Mouse (Mus musculus) CH12.LX (cell line): ENCODE results near the gene Sh3rf3. TPM values are rescaled to one million over a fixed set of nuclear protein-coding genes. Genes with fewer than 3 reads are reported as not detected.

Source experiments
- DNase-seq: peaks from one replicate; pipeline ENCODE4 v3.0.0-alpha.2; 2013; ENCODE audit errors: extremely low read depth
- H3K27ac ChIP-seq: 2 replicates; pipeline ENCODE4 v1.5.1; 2012; ENCODE audit warnings: low read depth, mild to moderate bottlenecking, control low read depth, moderate library complexity; ENCODE audit not compliant: insufficient read depth
- H3K27me3 ChIP-seq: replicated peaks from 2 replicates; pipeline ENCODE3; 2012; ENCODE audit warnings: inconsistent platforms
- H3K36me3 ChIP-seq, 2 experiments: replicated peaks in 1 of 2; 2 replicates each; pipeline versions ENCODE3 to v1.6.1; 2012; ENCODE audit warnings: inconsistent platforms in 1 of 2, low read length in 1 of 2, mild to moderate bottlenecking in 1 of 2, mixed read lengths in 1 of 2, moderate library complexity in 1 of 2; ENCODE audit not compliant: control insufficient read depth in 1 of 2, insufficient read depth in 1 of 2
- H3K4me1 ChIP-seq, 2 experiments: 2 replicates each; pipeline ENCODE4 v1.6.1; 2012; ENCODE audit warnings: inconsistent platforms in 1 of 2, moderate library complexity in 1 of 2; ENCODE audit not compliant: insufficient read depth in 2 of 2, control insufficient read depth in 1 of 2
- H3K4me2 ChIP-seq: 2 replicates; pipeline ENCODE4 v1.6.1; 2012; ENCODE audit warnings: low read depth, mild to moderate bottlenecking, control low read depth; ENCODE audit not compliant: poor library complexity, insufficient read depth, severe bottlenecking
- H3K4me3 ChIP-seq, 3 experiments: fragments of 150-350 bp in 1 of 3; sonication (generic) in 1 of 3; replicated peaks in 1 of 3; 2 replicates each; pipeline versions ENCODE3 to v1.5.1; 2011 to 2012; ENCODE audit warnings: low read depth in 2 of 3, low read length in 2 of 3, mild to moderate bottlenecking in 2 of 3, moderate library complexity in 2 of 3, control low read depth in 1 of 3, improper control_type of control experiment in 1 of 3, inconsistent platforms in 1 of 3, mixed read lengths in 1 of 3; ENCODE audit not compliant: poor library complexity in 1 of 3
- H3K79me2 ChIP-seq: replicated peaks from 2 replicates; pipeline ENCODE4 v1.6.1; 2012; ENCODE audit warnings: mild to moderate bottlenecking, moderate library complexity; ENCODE audit not compliant: control insufficient read depth, poor library complexity, insufficient read depth, severe bottlenecking; ENCODE audit errors: extremely low read depth
- H3K9ac ChIP-seq: 2 replicates; pipeline ENCODE4 v1.6.1; 2012; ENCODE audit warnings: low read depth, mild to moderate bottlenecking, control low read depth, moderate library complexity; ENCODE audit not compliant: insufficient read depth
- H3K9me3 ChIP-seq: replicated peaks from 2 replicates; pipeline ENCODE3; 2012; ENCODE audit warnings: low read length, inconsistent platforms, mixed read lengths
- BHLHE40 ChIP-seq: IDR thresholded peaks from 2 replicates; pipeline ENCODE4 v1.6.1; 2011; ENCODE audit warnings: mild to moderate bottlenecking, low read depth, low read length, improper control_type of control experiment
- CHD2 ChIP-seq: IDR thresholded peaks from 2 replicates; pipeline ENCODE4 v1.6.1; 2011; ENCODE audit warnings: low read length, improper control_type of control experiment
- E2F4 ChIP-seq: IDR thresholded peaks from 2 replicates; pipeline ENCODE4 v1.6.1; 2011; ENCODE audit warnings: low read depth, low read length, improper control_type of control experiment; ENCODE audit not compliant: insufficient replicate concordance
- ELF1 ChIP-seq: IDR thresholded peaks from 2 replicates; pipeline ENCODE4 v1.6.1; 2014; ENCODE audit warnings: low read depth, mild to moderate bottlenecking, inconsistent platforms, low read length, improper control_type of control experiment
- JUN ChIP-seq: IDR thresholded peaks from 2 replicates; pipeline ENCODE4 v1.6.1; 2011; ENCODE audit warnings: low read depth, mild to moderate bottlenecking, low read length, improper control_type of control experiment, moderate library complexity; ENCODE audit not compliant: insufficient read depth
- JUND ChIP-seq: conservative IDR thresholded peaks from 2 replicates; pipeline ENCODE4 v1.6.1; 2011; ENCODE audit warnings: low read depth, low read length, improper control_type of control experiment
- KAT2A ChIP-seq: IDR thresholded peaks from 2 replicates; pipeline ENCODE4 v1.6.1; 2012; ENCODE audit warnings: low read length, improper control_type of control experiment, inconsistent platforms; ENCODE audit not compliant: insufficient replicate concordance
- MAFK ChIP-seq: IDR thresholded peaks from 2 replicates; pipeline ENCODE4 v1.6.1; 2011; ENCODE audit warnings: low read length, improper control_type of control experiment; ENCODE audit not compliant: insufficient replicate concordance
- MAX ChIP-seq: IDR thresholded peaks from 2 replicates; pipeline ENCODE4 v1.6.1; 2011; ENCODE audit warnings: low read length, improper control_type of control experiment
- MAZ ChIP-seq: IDR thresholded peaks from 2 replicates; pipeline ENCODE4 v1.6.1; 2012; ENCODE audit warnings: low read depth, mild to moderate bottlenecking, inconsistent platforms, low read length, improper control_type of control experiment, moderate library complexity
- MEF2A ChIP-seq: IDR thresholded peaks from 2 replicates; pipeline ENCODE4 v1.6.1; 2014; ENCODE audit warnings: low read depth, mild to moderate bottlenecking, inconsistent platforms, low read length, improper control_type of control experiment, borderline replicate concordance
- MXI1 ChIP-seq: IDR thresholded peaks from 2 replicates; pipeline ENCODE4 v1.6.1; 2011; ENCODE audit warnings: mild to moderate bottlenecking, low read depth, low read length, improper control_type of control experiment
- MYC ChIP-seq: IDR thresholded peaks from 2 replicates; pipeline ENCODE4 v1.6.1; 2011; ENCODE audit warnings: low read depth, mild to moderate bottlenecking, improper control_type of control experiment, low read length
- NELFE ChIP-seq: IDR thresholded peaks from 2 replicates; pipeline ENCODE4 v1.6.1; 2011; ENCODE audit warnings: low read depth, low read length, improper control_type of control experiment
- NRF1 ChIP-seq: IDR thresholded peaks from 2 replicates; pipeline ENCODE4 v1.6.1; 2014; ENCODE audit warnings: low read depth, mild to moderate bottlenecking, inconsistent platforms, low read length, improper control_type of control experiment, moderate library complexity
- PAX5 ChIP-seq: IDR thresholded peaks from 2 replicates; pipeline ENCODE4 v1.6.1; 2012; ENCODE audit warnings: low read length, inconsistent platforms, mixed read lengths
- POLR2A ChIP-seq: IDR thresholded peaks from 2 replicates; pipeline ENCODE4 v1.6.1; 2011; ENCODE audit warnings: low read depth, mild to moderate bottlenecking, improper control_type of control experiment, low read length
- POLR2AphosphoS2 ChIP-seq: IDR thresholded peaks from 2 replicates; pipeline ENCODE4 v1.6.1; 2011; ENCODE audit warnings: low read depth, low read length, improper control_type of control experiment
- RCOR1 ChIP-seq: conservative IDR thresholded peaks from 2 replicates; pipeline ENCODE4 v1.6.1; 2012; ENCODE audit warnings: low read depth, mild to moderate bottlenecking, inconsistent platforms, low read length, improper control_type of control experiment
- SIN3A ChIP-seq: IDR thresholded peaks from 2 replicates; pipeline ENCODE4 v1.6.1; 2012; ENCODE audit warnings: low read length, improper control_type of control experiment, inconsistent platforms
- SMC3 ChIP-seq: IDR thresholded peaks from 2 replicates; pipeline ENCODE4 v1.6.1; 2011; ENCODE audit warnings: low read depth, low read length, improper control_type of control experiment
- TBP ChIP-seq: conservative IDR thresholded peaks from 2 replicates; pipeline ENCODE4 v1.6.1; 2011; ENCODE audit warnings: low read depth, low read length, improper control_type of control experiment
- TCF12 ChIP-seq: IDR thresholded peaks from 2 replicates; pipeline ENCODE4 v1.6.1; 2014; ENCODE audit warnings: low read depth, mild to moderate bottlenecking, inconsistent platforms, low read length, improper control_type of control experiment
- USF1 ChIP-seq: IDR thresholded peaks from 2 replicates; pipeline ENCODE4 v1.6.1; 2014; ENCODE audit warnings: low read depth, mild to moderate bottlenecking, inconsistent platforms, low read length, improper control_type of control experiment
- USF2 ChIP-seq: conservative IDR thresholded peaks from 2 replicates; pipeline ENCODE4 v1.6.1; 2011; ENCODE audit warnings: low read depth, low read length, improper control_type of control experiment
- ZC3H11A ChIP-seq: IDR thresholded peaks from 2 replicates; pipeline ENCODE4 v1.6.1; 2012; ENCODE audit warnings: low read depth, mild to moderate bottlenecking, inconsistent platforms, low read length, improper control_type of control experiment
- ZKSCAN1 ChIP-seq: IDR thresholded peaks from 2 replicates; pipeline ENCODE4 v1.6.1; 2012; ENCODE audit warnings: low read depth, inconsistent platforms, low read length, improper control_type of control experiment, borderline replicate concordance
- ZMIZ1 ChIP-seq: IDR thresholded peaks from 2 replicates; pipeline ENCODE4 v1.6.1; 2012; ENCODE audit warnings: low read depth, mild to moderate bottlenecking, inconsistent platforms, low read length, improper control_type of control experiment
- ZNF384 ChIP-seq: IDR thresholded peaks from 2 replicates; pipeline ENCODE4 v1.6.1; 2012; ENCODE audit warnings: low read depth, low read length, improper control_type of control experiment, inconsistent platforms
- dilution Hi-C: fragments of 300-500 bp; cut with MboI; formaldehyde crosslinking; loops from 2 replicates; pipeline ENCODE4 v1.14.3; 2020; ENCODE audit warnings: low sequenced_read_pairs; ENCODE audit not compliant: extremely low pct_unique_long_range_greater_than_20kb, extremely low pct_ligation_motif_present
- in situ Hi-C: fragments of 300-500 bp; cut with MboI; formaldehyde crosslinking; loops from 3 replicates; pipeline ENCODE4 v1.14.3; 2019; ENCODE audit warnings: low sequenced_read_pairs, low pct_ligation_motif_present, low pct_unique_long_range_greater_than_20kb, mixed read lengths
- polyA plus RNA-seq: library from polyadenylated mRNA; unstranded; fragments of >175 nt; gene quantifications from 2 replicates; pipeline ENCODE4 v1.2.1, GENCODE M21; 2012; ENCODE audit warnings: low read depth; ENCODE audit not compliant: insufficient read length
- total RNA-seq, 2 experiments: library from RNA; depleted of rRNA; stranded (reverse); fragments of 300-350 nt in 1 of 2; fragments of >200 nt in 1 of 2; gene quantifications; 2 replicates each; pipeline ENCODE4 v1.2.3; 2012 to 2014

The Sh3rf3 gene
- total and polyA plus RNA-seq, 3 experiments: 0.13 to 0.64 TPM; not detected in 1

- Histone ChIP-seq H3K27me3 (peaks cover 20% of the 10 kb centered on the region), H3K27ac (no peak overlapping the region), H3K9ac (no peak overlapping the region), H3K36me3 (no peaks in the 10 kb centered on the region)
- dilution Hi-C loops: no loop called here
- no peak for DNase-seq
- in situ Hi-C loops: no loop called here
- no peak for TF ChIP-seq MYC
- no peak for TF ChIP-seq JUN
- no peak for TF ChIP-seq E2F4
- TF ChIP-seq MXI1: no peak
- TF ChIP-seq SIN3A: no peak
- no peak for TF ChIP-seq POLR2AphosphoS2
- no peak for TF ChIP-seq ZMIZ1
- no peak for TF ChIP-seq TCF12
- TF ChIP-seq ZNF384: no peak
- no peak for TF ChIP-seq MAZ
- no peak for TF ChIP-seq NRF1
- TF ChIP-seq SMC3: no peak
- TF ChIP-seq KAT2A: no peak
- no peak for TF ChIP-seq USF2
- TF ChIP-seq MAFK: no peak
- no peak for TF ChIP-seq ELF1
- no peak for TF ChIP-seq MAX
- no peak for TF ChIP-seq NELFE
- no peak for TF ChIP-seq TBP
- TF ChIP-seq POLR2A: no peak
- TF ChIP-seq, all 38 proteins: peak for 0
- H3K4me1 ChIP-seq: no peaks in the 10 kb centered on the region
- no peak overlapping the region for H3K4me2 ChIP-seq
- no peaks in the 10 kb centered on the region for H3K9me3 ChIP-seq
- H3K4me3 ChIP-seq: no peak overlapping the region
- H3K79me2 ChIP-seq: no peaks in the 10 kb centered on the region
Observed at GRCm38 (mm10) chr10:58991611-58992010, 178.5 kb downstream of the Sh3rf3 start.

- TF ChIP-seq USF1: no peak
- no peak for TF ChIP-seq USF2
- no peak for TF ChIP-seq ZC3H11A
- no peak for TF ChIP-seq PAX5
- TF ChIP-seq MXI1: no peak
- TF ChIP-seq RCOR1: no peak
- TF ChIP-seq MAX: no peak
- TF ChIP-seq E2F4: no peak
- TF ChIP-seq ZKSCAN1: no peak
- TF ChIP-seq CHD2: no peak
- no peak for TF ChIP-seq MAFK
- TF ChIP-seq MEF2A: no peak
- no peak for TF ChIP-seq NRF1
- no peak for TF ChIP-seq BHLHE40
- TF ChIP-seq KAT2A: no peak
- TF ChIP-seq JUND: no peak
- no peak for TF ChIP-seq ELF1
- no peak for TF ChIP-seq JUN
- TF ChIP-seq, all 38 proteins: peak for 0
- Histone ChIP-seq H3K79me2 (no peaks in the 10 kb centered on the region), H3K27me3 (peaks cover 11% of the 10 kb centered on the region), H3K9me3 (no peaks in the 10 kb centered on the region), H3K4me2 (no peak overlapping the region), H3K9ac (no peak overlapping the region), H3K36me3 (no peaks in the 10 kb centered on the region), H3K4me3 (no peak overlapping the region), H3K4me1 (no peaks in the 10 kb centered on the region), H3K27ac (no peak overlapping the region)
- dilution Hi-C loops (no loop called here), in situ Hi-C loops (no loop called here)
- DNase-seq: no peak
Observed at GRCm38 (mm10) chr10:58994726-58995125, 181.6 kb downstream of the Sh3rf3 start.
